Mouse (Mus musculus) bone marrow macrophage, adult 2 months (primary cell): ENCODE data around the gene Foxk2.

Experiments
- CTCF ChIP-seq: IDR thresholded peaks from 2 replicates; pipeline ENCODE4 v1.5.1; 2012; ENCODE audit warnings: low read depth, mild to moderate bottlenecking, low read length, moderate library complexity
- POLR2A ChIP-seq: IDR thresholded peaks from 2 replicates; pipeline ENCODE4 v1.6.1; 2012; ENCODE audit warnings: mild to moderate bottlenecking, low read depth, low read length, borderline replicate concordance

- no peak for TF ChIP-seq POLR2A
- TF ChIP-seq CTCF = no peak
Measured at GRCm38 (mm10) chr11:121331641-121332040, 71.9 kb downstream of the Foxk2 start.
